Mouse (Mus musculus): ENCODE measurements at regions not wholly inside any gene's neighbourhood (a gene's known extent, or its start where the extent isn't known, plus 50 kb on each side); places are given as distances from the start of the nearest gene placed in this dataset.

DNA sequence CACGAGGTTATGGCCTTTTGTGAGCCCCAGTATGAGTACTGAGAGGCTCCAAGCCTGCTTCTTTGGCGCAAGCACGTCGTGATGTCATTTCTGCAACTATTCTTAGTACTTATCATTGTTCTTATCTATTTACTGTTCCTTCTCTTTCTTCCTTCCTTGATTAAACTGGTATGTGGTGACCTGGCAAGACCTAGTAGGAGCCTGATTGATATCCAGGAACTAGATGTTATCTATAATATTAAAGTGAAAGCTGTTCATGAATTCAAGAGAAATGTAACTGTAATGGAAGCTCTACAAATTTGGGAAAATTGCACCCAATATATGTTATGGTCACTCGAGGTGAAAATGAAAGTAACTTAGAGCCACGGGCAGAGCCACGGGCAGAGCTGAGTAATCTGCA is 84.9 kb upstream of the Trim24 start:
- TF ChIP-seq CTCF (IDR thresholded peaks at IDR 0.05; ENCODE audit: low read depth, low read length): no peak
- TF ChIP-seq POLR2A (IDR thresholded peaks at IDR 0.05; ENCODE audit: extremely low read depth, insufficient read depth, low read length): no peak

Measured in liver, adult 2 months (tissue).